Mouse (Mus musculus) T-helper 17 cell (primary cell): ENCODE data around the gene Acod1.

Experiments
- in situ Hi-C, 2 experiments: fragments of 300-600 bp; cut with MboI, MseI; formaldehyde crosslinking; loops; 1 replicate in 1 of 2; 2 replicates in 1 of 2; pipeline ENCODE4 v1.15.1; 2025; ENCODE audit warnings: high pct_unique_total_duplicates in 2 of 2

The Acod1 gene

GRCm38 (mm10) chr14:103098587-103099235, 51.9 kb downstream of the Acod1 start:
- in situ Hi-C loops: loop anchor here in 1 of 2 experiments (10.0 to 25.0 kb wide), 3 partner anchors 246 to 1389 kb away; partner anchors contain the start of genes Mycbp2 and Slain1

GRCm38 (mm10) chr14:103099238-103099933, 52.6 kb downstream of the Acod1 start, which contains the start of gene Fbxl3:
Gene Fbxl3, minus strand, starts transcription at chr14:103099566.
- in situ Hi-C loops: loop anchor here in 1 of 2 experiments (10.0 to 25.0 kb wide), 3 partner anchors 245 to 1388 kb away; partner anchors contain the start of genes Mycbp2 and Slain1

- in situ Hi-C loops: no loop called here
These were observed 53.5 kb downstream of the Acod1 start for GRCm38 (mm10) chr14:103100296-103100695.

- in situ Hi-C loops: no loop called here
These were observed 54.4 kb downstream of the Acod1 start for GRCm38 (mm10) chr14:103101171-103101570.

GRCm38 (mm10) chr14:103102246-103102645, 55.5 kb downstream of the Acod1 start:
- in situ Hi-C loops: no loop called here

GRCm38 (mm10) chr14:103102731-103103335, 56.1 kb downstream of the Acod1 start:
- in situ Hi-C loops: no loop called here
